Mouse (Mus musculus) heart, embryonic 11.5 days (tissue): ENCODE measurements around the gene Gemin2. TPM values are rescaled to one million over a fixed set of nuclear protein-coding genes. Genes with fewer than 3 reads are reported as not detected.
A peak's percentile ranks its signal among the peaks of the same experiment; 100 is the strongest.

Experiments used
- ATAC-seq: fragments of 200-750 bp; cut with Nextera tagmentation; replicated peaks from 2 replicates; pipeline ENCODE4 v1.8.0; 2017; ENCODE audit warnings: moderate library complexity; ENCODE audit not compliant: insufficient number of reproducible peaks, low FRiP score, low TSS enrichment
- H3K27ac ChIP-seq: fragments of 300-500 bp; sonication (generic); 2 replicates; pipeline ENCODE4 v1.5.1; 2014; ENCODE audit warnings: mild to moderate bottlenecking, low read depth, low read length
- H3K27me3 ChIP-seq: fragments of 300-500 bp; sonication (generic); 2 replicates; pipeline ENCODE4 v1.6.1; 2014; ENCODE audit warnings: mild to moderate bottlenecking, low read length, mixed read lengths; ENCODE audit not compliant: control insufficient read depth, insufficient read depth
- H3K36me3 ChIP-seq: fragments of 300-500 bp; sonication (generic); 2 replicates; pipeline ENCODE4 v1.6.1; 2014; ENCODE audit warnings: mild to moderate bottlenecking, low read length, moderate library complexity, mixed read lengths; ENCODE audit not compliant: control insufficient read depth, insufficient read depth
- H3K4me1 ChIP-seq: fragments of 300-500 bp; sonication (generic); 2 replicates; pipeline ENCODE4 v1.6.1; 2014; ENCODE audit warnings: low read length; ENCODE audit not compliant: control insufficient read depth, insufficient read depth
- H3K4me2 ChIP-seq: fragments of 300-500 bp; sonication (generic); 2 replicates; pipeline ENCODE4 v1.6.1; 2014; ENCODE audit warnings: mild to moderate bottlenecking, moderate library complexity
- H3K4me3 ChIP-seq: fragments of 300-500 bp; sonication (generic); 2 replicates; pipeline ENCODE4 v1.5.1; 2014; ENCODE audit warnings: low read depth, low read length
- H3K9ac ChIP-seq: fragments of 300-500 bp; sonication (generic); 2 replicates; pipeline ENCODE4 v1.6.1; 2014; ENCODE audit warnings: mild to moderate bottlenecking, low read depth, low read length, moderate library complexity
- H3K9me3 ChIP-seq: fragments of 300-500 bp; sonication (generic); replicated peaks from 2 replicates; pipeline ENCODE4 v1.6.1; 2016; ENCODE audit warnings: low read length; ENCODE audit not compliant: control insufficient read depth
- WGBS: fragments of 180-500 bp; shearing (Covaris S2); extraction: QIAGEN DNeasy Blood & Tissue Kit; methylation state at CpG from one replicate; pipeline ENCODE4 v1.1.7; 2014; ENCODE audit not compliant: insufficient replicate concordance; 5-methylcytosine and 5-hydroxymethylcytosine counted together
- polyA plus RNA-seq: library from polyadenylated mRNA; unstranded; fragments of >200 nt; fragmentation: Nextera tagmentation; extraction: Ambion mirVana; gene quantifications from 2 replicates; pipeline ENCODE4 v1.2.1, GENCODE M21; 2014

Gemin2 gene
- polyA plus RNA-seq, 1 experiment from 2014 or later, result 25.4 TPM

- H3K36me3 ChIP-seq, result no peaks in the 10 kb centered on the region
- peak overlapping the region; percentile 69 for H3K4me3 ChIP-seq
- no peaks in the 10 kb centered on the region for H3K9me3 ChIP-seq
- ATAC-seq, result no peak
- H3K27me3 ChIP-seq, result no peaks in the 10 kb centered on the region
- peaks cover 9% of the 10 kb centered on the region; the same call in 1 of the 2 replicates for H3K4me1 ChIP-seq
- peak overlapping the region; percentile 82 for H3K9ac ChIP-seq
- WGBS, result 2% methylated on average over 7 of the region's 7 CpGs
- H3K4me2 ChIP-seq, result peak overlapping the region; percentile 74
- peak overlapping the region; percentile 91 for H3K27ac ChIP-seq
Measured at GRCm38 (mm10) chr12:59012710-59013091, 492 bp upstream of the Gemin2 start.

- no peak overlapping the region for H3K4me3 ChIP-seq
- ATAC-seq, result no peak
- H3K9me3 ChIP-seq, result no peaks in the 10 kb centered on the region
- H3K27ac ChIP-seq, result no peak overlapping the region
- H3K9ac ChIP-seq, result no peak overlapping the region
- H3K27me3 ChIP-seq, result no peaks in the 10 kb centered on the region
- H3K36me3 ChIP-seq, result peaks cover 13% of the 10 kb centered on the region
- 84% methylated on average over 8 of the region's 8 CpGs for WGBS
- H3K4me2 ChIP-seq, result no peak overlapping the region
- H3K4me1 ChIP-seq, result no peaks in the 10 kb centered on the region
Measured at GRCm38 (mm10) chr12:59017970-59018369, 4.8 kb downstream of the Gemin2 start.

- ATAC-seq, result no peak
- Histone ChIP-seq H3K36me3 (peaks cover 16% of the 10 kb centered on the region), H3K9ac (no peak overlapping the region), H3K4me1 (no peaks in the 10 kb centered on the region), H3K9me3 (no peaks in the 10 kb centered on the region), H3K27me3 (no peaks in the 10 kb centered on the region), H3K4me3 (no peak overlapping the region), H3K27ac (no peak overlapping the region), H3K4me2 (no peak overlapping the region)
- WGBS, result 87% methylated on average over 2 of the region's 2 CpGs
Measured at GRCm38 (mm10) chr12:59019891-59020290, 6.7 kb downstream of the Gemin2 start.

GRCm38 (mm10) chr12:59021306-59021705 is 8.1 kb downstream of the Gemin2 start:
- Histone ChIP-seq H3K27me3 (no peaks in the 10 kb centered on the region), H3K36me3 (peaks cover 21% of the 10 kb centered on the region)
- 85% methylated on average over 4 of the region's 4 CpGs for WGBS

GRCm38 (mm10) chr12:59032101-59032500 is 18.9 kb downstream of the Gemin2 start:
- H3K36me3 ChIP-seq, result peaks cover 10% of the 10 kb centered on the region
- H3K4me3 ChIP-seq, result no peak overlapping the region
- H3K27me3 ChIP-seq, result no peaks in the 10 kb centered on the region
- H3K4me1 ChIP-seq, result no peaks in the 10 kb centered on the region
- no peak overlapping the region for H3K27ac ChIP-seq
- no peak for ATAC-seq
- H3K9ac ChIP-seq, result no peak overlapping the region
- WGBS, result 62% methylated on average over 5 of the region's 5 CpGs
- H3K9me3 ChIP-seq, result no peaks in the 10 kb centered on the region
- H3K4me2 ChIP-seq, result no peak overlapping the region

More at GRCm38 (mm10) chr12:59021306-59021705, 8.1 kb downstream of the Gemin2 start:
- H3K27ac ChIP-seq, result no peak overlapping the region
- H3K4me3 ChIP-seq, result no peak overlapping the region
- H3K4me1 ChIP-seq, result no peaks in the 10 kb centered on the region
- H3K9me3 ChIP-seq, result no peaks in the 10 kb centered on the region
- H3K4me2 ChIP-seq, result no peak overlapping the region
- no peak overlapping the region for H3K9ac ChIP-seq
- ATAC-seq, result no peak

GRCm38 (mm10) chr12:59039162-59039970 is 26.2 kb downstream of the Gemin2 start:
- peaks cover 4% of the 10 kb centered on the region; the same call in 1 of the 2 replicates for H3K4me1 ChIP-seq
- peaks cover 7% of the 10 kb centered on the region for H3K36me3 ChIP-seq
- no peaks in the 10 kb centered on the region for H3K9me3 ChIP-seq
- peak overlapping the region; percentile 82; the same call in 1 of the 2 replicates for H3K27ac ChIP-seq
- H3K4me3 ChIP-seq, result peak overlapping the region; percentile 18; the same call in 1 of the 2 replicates
- ATAC-seq, result no peak
- H3K9ac ChIP-seq, result no peak overlapping the region
- WGBS, result 63% methylated on average over 10 of the region's 10 CpGs
- H3K4me2 ChIP-seq, result no peak overlapping the region
- no peaks in the 10 kb centered on the region for H3K27me3 ChIP-seq

GRCm38 (mm10) chr12:59039971-59040844 is 27.0 kb downstream of the Gemin2 start:
- H3K9ac ChIP-seq, result 0 out of 2 replicates have a peak overlapping the region, but pooled peaks have one; percentile 4
- H3K9me3 ChIP-seq, result no peaks in the 10 kb centered on the region
- peaks cover 11% of the 10 kb centered on the region for H3K36me3 ChIP-seq
- peak overlapping the region; percentile 18; the same call in 1 of the 2 replicates for H3K4me3 ChIP-seq
- H3K4me2 ChIP-seq, result peak overlapping the region; percentile 50
- 2% methylated on average over 23 of the region's 23 CpGs for WGBS
- peaks cover 4% of the 10 kb centered on the region; the same call in 1 of the 2 replicates for H3K4me1 ChIP-seq
- H3K27me3 ChIP-seq, result no peaks in the 10 kb centered on the region
- peak; percentile 79 for ATAC-seq
- peak overlapping the region; percentile 82 for H3K27ac ChIP-seq

GRCm38 (mm10) chr12:59040851-59041250 is 27.7 kb downstream of the Gemin2 start:
- Histone ChIP-seq H3K9me3 (no peaks in the 10 kb centered on the region), H3K4me3 (no peak overlapping the region), H3K9ac (no peak overlapping the region), H3K27ac (peak overlapping the region; percentile 82), H3K4me1 (peaks cover 4% of the 10 kb centered on the region; the same call in 1 of the 2 replicates), H3K36me3 (peaks cover 11% of the 10 kb centered on the region), H3K4me2 (no peak overlapping the region; the same call in none of the 2 replicates), H3K27me3 (no peaks in the 10 kb centered on the region)
- ATAC-seq, result 0 out of 2 replicates have a peak, but pooled peaks have one; percentile 29
- WGBS, result 30% methylated on average over 7 of the region's 7 CpGs
